Mouse (Mus musculus) megakaryocyte, adult 5-6 weeks (primary cell): Measurements from ENCODE around the gene Dctn1. TPM values are rescaled to one million over a fixed set of nuclear protein-coding genes. Genes with fewer than 3 reads are reported as not detected.
A peak's percentile ranks its signal among the peaks of the same experiment; 100 is the strongest.

Source experiments
- ATAC-seq: 2 replicates; pipeline ENCODE4 v1.8.0; 2016; ENCODE audit warnings: mild to moderate bottlenecking, inconsistent platforms; ENCODE audit not compliant: poor library complexity, severe bottlenecking
- total RNA-seq, 2 experiments: library from RNA; stranded (forward) in 1 of 2; stranded (reverse) in 1 of 2; fragments of 153-499, 151-499 nt in 1 of 2; fragments of 221-1000, 200-1000 nt in 1 of 2; gene quantifications; 2 replicates each; pipeline versions ENCODE4 v1.2.3 to v1.2.4; 2015 to 2017

The Dctn1 gene
- total RNA-seq (2015) (30.6 and 38.8 TPM in 2 replicates), total RNA-seq (2017) (41.0 and 61.7 TPM in 2 replicates)

- peak; percentile 89 for ATAC-seq
Measured at GRCm38 (mm10) chr6:83165607-83166242, at the start of gene Dctn1. Dctn1 (plus strand) TSS chr6:83165920.

- ATAC-seq = no peak
Measured at GRCm38 (mm10) chr6:83116373-83117164, 49.2 kb upstream of the Dctn1 start.

DNA sequence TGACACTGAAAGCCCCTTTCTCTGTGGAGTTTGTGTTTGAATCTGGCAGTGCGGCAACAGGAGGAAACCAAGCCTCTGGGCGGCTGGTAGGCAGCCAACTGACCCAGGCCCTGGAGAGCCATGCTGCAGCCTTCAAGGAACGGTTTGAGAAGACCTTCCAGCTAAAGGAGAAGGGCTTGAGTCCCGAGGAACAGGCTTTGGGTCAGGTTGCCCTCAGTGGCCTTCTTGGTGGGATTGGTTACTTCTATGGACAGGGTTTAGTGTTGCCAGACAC lies 48.6 kb upstream of the Dctn1 start:
- no peak for ATAC-seq

GRCm38 (mm10) chr6:83117616-83118015 lies 48.1 kb upstream of the Dctn1 start:
- no peak for ATAC-seq

- no peak for ATAC-seq
Measured at GRCm38 (mm10) chr6:83118369-83118768, 47.4 kb upstream of the Dctn1 start.

GRCm38 (mm10) chr6:83118825-83119733 lies 46.6 kb upstream of the Dctn1 start:
- no peak for ATAC-seq

DNA sequence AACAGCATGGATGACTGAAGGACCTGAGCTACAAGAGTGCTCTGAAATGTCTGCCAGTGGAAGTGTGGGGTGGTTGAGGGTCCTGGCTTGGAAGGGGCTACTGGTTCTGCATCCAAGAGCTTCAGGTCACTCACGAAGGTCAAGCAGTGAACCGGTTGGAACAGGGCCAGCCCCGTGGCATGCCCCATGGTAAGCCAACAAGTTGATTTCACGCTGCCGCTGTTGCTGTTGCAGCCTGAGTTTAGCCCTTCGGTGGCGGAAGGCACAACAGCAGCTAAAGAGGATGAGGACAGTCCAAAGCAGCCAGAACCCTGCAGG lies 46.0 kb upstream of the Dctn1 start:
- no peak for ATAC-seq

- peak; percentile 88 for ATAC-seq
Measured at GRCm38 (mm10) chr6:83120930-83121862, 44.5 kb upstream of the Dctn1 start, which contains the start of gene Wbp1. Wbp1 (minus strand) TSS chr6:83121559.

DNA sequence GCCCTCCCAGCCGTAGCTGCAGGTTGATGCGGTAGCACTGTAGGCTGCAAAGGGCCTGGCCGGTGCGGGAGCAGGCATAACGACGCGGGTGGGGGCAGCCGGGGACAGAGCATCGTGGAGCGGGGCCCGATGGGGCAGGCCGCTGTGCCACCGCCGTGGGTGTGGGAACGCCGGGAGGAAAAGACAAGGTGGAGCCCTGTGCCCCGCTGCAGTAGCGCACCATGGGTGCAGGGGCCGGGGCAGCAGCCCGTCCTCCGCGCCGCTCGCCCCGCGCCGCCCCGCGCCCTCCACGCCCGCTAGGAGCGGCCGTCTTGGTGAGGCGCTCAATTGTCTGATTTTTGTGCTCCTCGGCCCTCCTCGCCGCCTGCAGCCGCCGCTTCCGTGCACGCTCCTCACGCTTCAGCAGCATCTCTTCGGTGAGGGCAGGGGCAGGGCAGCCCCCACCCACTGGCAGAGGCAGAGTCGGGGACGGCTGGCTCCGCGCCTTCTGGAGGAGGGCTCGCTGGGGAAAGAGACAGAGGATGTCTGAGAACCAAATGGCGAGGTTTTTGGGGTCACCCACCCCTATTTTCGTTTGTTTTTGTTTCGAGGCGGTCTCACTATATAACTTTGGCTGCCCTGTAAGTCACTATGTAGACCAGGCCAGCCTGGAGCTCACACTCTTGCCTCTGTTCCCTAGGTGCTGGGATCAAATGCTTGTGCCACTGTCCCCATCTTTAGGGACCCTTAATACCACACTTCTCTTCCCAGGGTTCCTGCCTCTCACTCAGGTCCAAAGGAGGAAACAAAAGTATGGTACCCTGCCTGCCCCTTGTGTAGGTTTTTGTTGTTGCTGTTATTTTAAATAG lies 43.6 kb upstream of the Dctn1 start:
- ATAC-seq = peak; percentile 30

- no peak for ATAC-seq
Measured at GRCm38 (mm10) chr6:83122961-83123360, 42.8 kb upstream of the Dctn1 start.

GRCm38 (mm10) chr6:83124851-83125312 lies 40.8 kb upstream of the Dctn1 start:
- peak; percentile 59 for ATAC-seq

DNA sequence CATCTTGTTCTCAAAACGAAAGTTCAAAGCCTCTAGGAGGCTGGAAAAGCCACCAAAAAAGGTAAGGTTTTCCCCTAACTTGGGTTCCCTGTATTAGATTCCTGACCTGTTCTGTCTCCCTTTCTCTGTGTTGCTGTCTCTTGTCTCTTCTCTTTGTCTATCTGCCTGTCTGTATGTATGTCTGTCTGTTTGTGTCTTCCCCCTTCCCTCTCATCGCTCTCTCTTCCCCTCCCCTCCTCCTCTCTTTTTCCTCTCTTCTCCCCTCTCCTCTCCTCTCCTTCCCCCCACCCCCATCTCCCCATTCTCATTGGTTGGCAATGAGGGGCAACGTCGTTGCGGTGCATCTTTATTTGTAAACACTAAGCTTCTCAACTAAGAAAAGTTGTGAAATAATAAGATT lies 40.4 kb upstream of the Dctn1 start, which contains the start of gene Ino80b:
Gene Ino80b (minus strand): TSS at position 101 of the 400 bp plus-strand sequence.
- ATAC-seq = no peak

GRCm38 (mm10) chr6:83127419-83127818 lies 38.3 kb upstream of the Dctn1 start:
- ATAC-seq = no peak

GRCm38 (mm10) chr6:83131469-83132034 lies 34.2 kb upstream of the Dctn1 start:
- ATAC-seq = peak; percentile 93

- no peak for ATAC-seq
Measured at GRCm38 (mm10) chr6:83132176-83132919, 33.4 kb upstream of the Dctn1 start.

GRCm38 (mm10) chr6:83134226-83134625 lies 31.5 kb upstream of the Dctn1 start:
- ATAC-seq = no peak

- no peak for ATAC-seq
Measured at GRCm38 (mm10) chr6:83134951-83135513, 30.7 kb upstream of the Dctn1 start, which contains the start of gene Rtkn. Rtkn (plus strand) TSS chr6:83135463.
